Mouse (Mus musculus) liver, postnatal 0 days (tissue): ENCODE results near the gene Them4. TPM values are rescaled to one million over a fixed set of nuclear protein-coding genes. Genes with fewer than 3 reads are reported as not detected.
A peak's percentile ranks its signal among the peaks of the same experiment; 100 is the strongest.

Experiments
- ATAC-seq: fragments of 200-750 bp; cut with Nextera tagmentation; 2 replicates; pipeline ENCODE4 v1.8.0; 2017; ENCODE audit warnings: mild to moderate bottlenecking, moderate library complexity
- DNase-seq: peaks from one replicate; pipeline ENCODE4 v3.0.0-alpha.2; 2016
- H3K27ac ChIP-seq: fragments of 300-500 bp; sonication (generic); 2 replicates; pipeline ENCODE4 v1.5.1; 2014; ENCODE audit warnings: antibody characterized with exemption, moderate library complexity, mild to moderate bottlenecking, low read depth
- H3K27me3 ChIP-seq: fragments of 300-500 bp; sonication (generic); 2 replicates; pipeline ENCODE4 v1.6.1; 2014; ENCODE audit warnings: low read length, control low read depth, mixed read lengths; ENCODE audit not compliant: insufficient read depth
- H3K36me3 ChIP-seq: fragments of 300-500 bp; sonication (generic); replicated peaks from 2 replicates; pipeline ENCODE4 v1.6.1; 2014; ENCODE audit warnings: mild to moderate bottlenecking, control low read depth, low read length, moderate library complexity, mixed read lengths; ENCODE audit not compliant: insufficient read depth
- H3K4me1 ChIP-seq: fragments of 300-500 bp; sonication (generic); 2 replicates; pipeline ENCODE4 v1.6.1; 2014; ENCODE audit warnings: antibody characterized with exemption, mild to moderate bottlenecking, control low read depth; ENCODE audit not compliant: insufficient read depth
- H3K4me2 ChIP-seq: fragments of 300-500 bp; sonication (generic); 2 replicates; pipeline ENCODE4 v1.6.1; 2014; ENCODE audit warnings: low read depth, mild to moderate bottlenecking, low read length, moderate library complexity, mixed read lengths
- H3K4me3 ChIP-seq: fragments of 300-500 bp; sonication (generic); 2 replicates; pipeline ENCODE4 v1.5.1; 2014; ENCODE audit warnings: low read depth, low read length
- H3K9ac ChIP-seq: fragments of 300-500 bp; sonication (generic); replicated peaks from 2 replicates; pipeline ENCODE4 v1.6.1; 2014; ENCODE audit warnings: mild to moderate bottlenecking, moderate library complexity
- H3K9me3 ChIP-seq: fragments of 300-500 bp; sonication (generic); 2 replicates; pipeline ENCODE4 v1.6.1; 2016; ENCODE audit warnings: mild to moderate bottlenecking, control low read depth, low read length, mixed read lengths
- CTCF ChIP-seq: sonication (generic); IDR thresholded peaks from 2 replicates; pipeline ENCODE4 v1.5.1; 2016; ENCODE audit warnings: antibody characterized with exemption, low read depth
- EP300 ChIP-seq: IDR thresholded peaks from 2 replicates; pipeline ENCODE4 v1.6.1; 2016; ENCODE audit warnings: antibody characterized with exemption, low read depth, mild to moderate bottlenecking
- WGBS: fragments of 180-500 bp; shearing (Covaris S2); extraction: QIAGEN DNeasy Blood & Tissue Kit; methylation state at CpG from one replicate; pipeline ENCODE4 v1.1.7; 2014; ENCODE audit not compliant: insufficient replicate concordance; 5-methylcytosine and 5-hydroxymethylcytosine counted together
- polyA plus RNA-seq: library from polyadenylated mRNA; unstranded; fragments of >200 nt; fragmentation: Nextera tagmentation; extraction: Ambion mirVana; gene quantifications from 2 replicates; pipeline ENCODE4 v1.2.1, GENCODE M21; 2015

Gene Them4
- polyA plus RNA-seq, 1 experiment from 2014 or later, result 15.6 TPM

- peaks cover 21% of the 10 kb centered on the region for H3K4me1 ChIP-seq
- no peak overlapping the region for H3K4me3 ChIP-seq
- no peak overlapping the region for H3K27ac ChIP-seq
- no peaks in the 10 kb centered on the region for H3K9me3 ChIP-seq
- peak overlapping the region; percentile 66; the same call in 1 of the 2 replicates for H3K4me2 ChIP-seq
- no peaks in the 10 kb centered on the region for H3K27me3 ChIP-seq
- H3K9ac ChIP-seq, result no peak overlapping the region
- 20% methylated on average over 10 of the region's 11 CpGs for WGBS
- peak; percentile 93 for ATAC-seq
- TF ChIP-seq CTCF (no peak), EP300 (no peak; the same call in 1 of the 2 replicates)
- DNase-seq, result peak; percentile 87
- no peaks in the 10 kb centered on the region for H3K36me3 ChIP-seq
Observed at GRCm38 (mm10) chr3:94371637-94372036, 61.7 kb downstream of the Them4 start.

GRCm38 (mm10) chr3:94372038-94372437 is 62.1 kb downstream of the Them4 start:
- H3K9me3 ChIP-seq, result no peaks in the 10 kb centered on the region
- no peak overlapping the region for H3K27ac ChIP-seq
- ATAC-seq, result no peak
- no peaks in the 10 kb centered on the region for H3K27me3 ChIP-seq
- DNase-seq, result no peak
- no peak overlapping the region for H3K9ac ChIP-seq
- H3K36me3 ChIP-seq, result no peaks in the 10 kb centered on the region
- no peak overlapping the region for H3K4me3 ChIP-seq
- TF ChIP-seq CTCF, result no peak
- no peak for TF ChIP-seq EP300
- peak overlapping the region; percentile 66 for H3K4me2 ChIP-seq
- 6% methylated on average over 3 of the region's 3 CpGs for WGBS
- peaks cover 21% of the 10 kb centered on the region for H3K4me1 ChIP-seq

GRCm38 (mm10) chr3:94372641-94373040 is 62.8 kb downstream of the Them4 start, which contains the start of gene Rorc:
Gene Rorc, plus strand, starts transcription at chr3:94372794.
- Histone ChIP-seq H3K27me3 (no peaks in the 10 kb centered on the region), H3K9me3 (no peaks in the 10 kb centered on the region), H3K4me1 (peaks cover 17% of the 10 kb centered on the region), H3K4me3 (peak within 1 kb of the TSS; percentile 50), H3K4me2 (peak within 1 kb of the TSS; percentile 66), H3K36me3 (no peaks in the 10 kb centered on the region), H3K9ac (peak within 1 kb of the TSS; percentile 62), H3K27ac (peak within 1 kb of the TSS; percentile 72)
- peak; percentile 50 for DNase-seq
- ATAC-seq, result peak; percentile 69
- 23% methylated on average over 5 of the region's 5 CpGs for WGBS
- no peak for TF ChIP-seq EP300
- no peak for TF ChIP-seq CTCF

GRCm38 (mm10) chr3:94373090-94373489 is 63.2 kb downstream of the Them4 start:
- Histone ChIP-seq H3K9me3 (no peaks in the 10 kb centered on the region), H3K4me3 (peak overlapping the region; percentile 50), H3K4me1 (peaks cover 15% of the 10 kb centered on the region), H3K27ac (peak overlapping the region; percentile 72), H3K9ac (peak overlapping the region; percentile 62), H3K27me3 (no peaks in the 10 kb centered on the region), H3K4me2 (peak overlapping the region; percentile 66), H3K36me3 (no peaks in the 10 kb centered on the region; the same call in 1 of the 2 replicates)
- ATAC-seq (peak; percentile 16; the same call in 1 of the 2 replicates), DNase-seq (no peak)
- TF ChIP-seq CTCF (no peak), EP300 (no peak)
- WGBS, result 13% methylated on average over 7 of the region's 10 CpGs

GRCm38 (mm10) chr3:94373597-94374011 is 63.7 kb downstream of the Them4 start:
- H3K27me3 ChIP-seq, result no peaks in the 10 kb centered on the region
- peak overlapping the region; percentile 62; the same call in 1 of the 2 replicates for H3K9ac ChIP-seq
- H3K4me2 ChIP-seq, result peak overlapping the region; percentile 66
- no peaks in the 10 kb centered on the region for H3K9me3 ChIP-seq
- 4% methylated on average over 5 of the region's 5 CpGs for WGBS
- H3K4me3 ChIP-seq, result peak overlapping the region; percentile 50
- ATAC-seq (no peak), DNase-seq (no peak)
- no peaks in the 10 kb centered on the region; the same call in 1 of the 2 replicates for H3K36me3 ChIP-seq
- no peak overlapping the region for H3K27ac ChIP-seq
- H3K4me1 ChIP-seq, result peaks cover 15% of the 10 kb centered on the region
- no peak for TF ChIP-seq CTCF
- TF ChIP-seq EP300, result no peak

GRCm38 (mm10) chr3:94374636-94375035 is 64.7 kb downstream of the Them4 start:
- Histone ChIP-seq H3K4me2 (0 out of 2 replicates have a peak overlapping the region, but pooled peaks have one; percentile 66), H3K9me3 (no peaks in the 10 kb centered on the region), H3K36me3 (no peaks in the 10 kb centered on the region; the same call in 1 of the 2 replicates), H3K4me3 (no peak overlapping the region), H3K27me3 (no peaks in the 10 kb centered on the region), H3K4me1 (peaks cover 13% of the 10 kb centered on the region), H3K9ac (no peak overlapping the region), H3K27ac (no peak overlapping the region)
- DNase-seq (no peak), ATAC-seq (no peak)
- TF ChIP-seq CTCF (no peak), EP300 (no peak)

- Histone ChIP-seq H3K36me3 (no peaks in the 10 kb centered on the region; the same call in 1 of the 2 replicates), H3K9me3 (no peaks in the 10 kb centered on the region), H3K27me3 (no peaks in the 10 kb centered on the region), H3K27ac (no peak overlapping the region), H3K4me2 (no peak overlapping the region), H3K9ac (no peak overlapping the region), H3K4me1 (peaks cover 9% of the 10 kb centered on the region), H3K4me3 (no peak overlapping the region)
- DNase-seq (no peak), ATAC-seq (no peak)
- TF ChIP-seq CTCF (no peak), EP300 (no peak)
- 42% methylated on average over 2 of the region's 2 CpGs for WGBS
Observed at GRCm38 (mm10) chr3:94375146-94375545, 65.3 kb downstream of the Them4 start.
